Mouse (Mus musculus) gastrocnemius, adult 2 months (tissue): ENCODE results near the gene Ppie. TPM values are rescaled to one million over a fixed set of nuclear protein-coding genes. Genes with fewer than 3 reads are reported as not detected.
"Not testable (repeated sequence)": the region's sequence is repeated elsewhere in the genome, so short reads cannot be mapped to it uniquely, and the experiment has no call there.

Source experiments
- DNase-seq: peaks from one replicate; pipeline ENCODE4 v3.0.0; 2022
- H3K27ac ChIP-seq: fragments of 200-600 bp; 2 replicates; pipeline ENCODE4 v1.8.1; 2022; ENCODE audit warnings: mild to moderate bottlenecking
- H3K4me3 ChIP-seq: fragments of 200-600 bp; 2 replicates; pipeline ENCODE4 v1.8.1; 2022; ENCODE audit warnings: mild to moderate bottlenecking, moderate library complexity
- CTCF ChIP-seq: fragments of 200-600 bp; IDR thresholded peaks from 2 replicates; pipeline ENCODE4 v1.8.1; 2022; ENCODE audit warnings: antibody characterized with exemption, mild to moderate bottlenecking, moderate library complexity
- intact Hi-C: fragments of 180-260 bp; cut with DNase I; formaldehyde crosslinking; loops from one replicate; pipeline ENCODE4 v1.15.1; 2025
- long read RNA-seq, 2 experiments: library from polyadenylated mRNA; stranded (forward); transcript quantifications; one replicate each; pipeline ENCODE4 v2.0.0; 2021
- total RNA-seq, 2 experiments: library from RNA; stranded (reverse); gene quantifications; 2 replicates each; pipeline ENCODE4 v1.2.3; 2021

Gene Ppie
- total RNA-seq, result 10 to 100 TPM; 21.3 to 21.4 TPM
- long read RNA-seq, experiment 1, transcript Ppie-201 (10 exons, 1,188 nt), result major isoform, 26 of 31 reads
- long read RNA-seq, experiment 1, partial matches to known transcripts, result 2 of 31 reads
- long read RNA-seq, experiment 1, other reads (novel, unspliced or antisense), result 3 of 31 reads
- long read RNA-seq, experiment 2, transcript Ppie-201 (10 exons, 1,188 nt), result major isoform, 19 of 26 reads
- long read RNA-seq, experiment 2, partial matches to known transcripts, result 3 of 26 reads
- long read RNA-seq, experiment 2, other reads (novel, unspliced or antisense), result 4 of 26 reads

DNA sequence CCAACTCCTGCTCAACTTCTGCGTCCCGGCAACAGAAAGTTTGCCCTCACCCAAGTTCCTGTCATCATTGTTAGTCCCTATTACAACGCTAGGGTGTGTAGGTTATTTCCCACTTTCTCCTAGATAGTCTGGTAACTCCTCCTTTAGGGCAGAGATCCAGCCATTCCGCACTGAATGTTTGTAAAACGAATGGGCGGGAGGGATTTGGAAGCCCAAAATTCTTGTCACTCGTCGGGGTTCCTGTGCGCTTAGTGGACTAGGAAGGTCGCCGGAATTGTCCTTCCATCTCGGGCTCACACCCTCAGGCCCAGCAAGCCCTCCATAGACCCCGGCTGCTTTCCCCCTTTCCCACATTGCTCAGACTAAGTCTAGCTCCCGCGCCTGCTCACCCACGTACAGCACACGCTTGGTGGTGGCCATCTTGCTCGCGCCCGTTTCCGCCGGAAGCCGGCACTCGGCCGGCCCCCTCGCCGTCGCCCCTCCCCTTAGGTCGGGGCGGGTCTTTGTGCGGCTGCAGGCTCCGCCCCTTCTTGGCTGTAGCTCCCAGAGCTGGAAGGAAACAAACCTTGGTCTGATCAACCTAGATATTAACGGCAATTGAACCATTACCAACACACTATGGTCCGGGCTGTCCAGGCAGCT is at the start of gene Ppie:
Ppie (minus strand) TSS at position 439 of the 642 bp plus-strand sequence.
- Histone ChIP-seq H3K27ac (peak within 1 kb of the TSS; percentile 90), H3K4me3 (peak within 1 kb of the TSS; percentile 84)
- intact Hi-C loops, result no loop called here
- DNase-seq, result peak; percentile 89
- TF ChIP-seq CTCF, result no peak; the same call in 1 of the 2 replicates

DNA sequence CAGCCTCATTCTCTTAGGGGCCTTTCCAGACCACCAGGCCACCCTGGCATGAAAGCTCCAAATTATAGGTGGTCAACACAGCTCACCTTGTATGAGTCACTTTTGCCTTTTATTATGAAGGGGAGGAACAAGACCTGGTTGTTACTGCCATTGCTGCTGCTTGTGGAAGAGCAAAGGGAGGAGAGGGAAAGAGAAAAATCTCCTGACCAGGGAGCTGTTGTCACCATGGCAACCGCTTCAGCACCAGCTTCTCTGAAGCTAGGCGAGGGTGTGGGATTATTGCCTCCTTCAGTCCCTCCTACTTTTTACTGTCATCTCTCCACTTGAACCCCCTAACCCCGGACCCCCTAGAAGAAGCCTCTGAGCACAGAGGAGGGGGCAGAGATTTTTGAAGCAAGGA is 45.1 kb upstream of the Ppie start:
- no peak overlapping the region for H3K27ac ChIP-seq
- TF ChIP-seq CTCF, result no peak
- intact Hi-C loops, result no loop called here

DNA sequence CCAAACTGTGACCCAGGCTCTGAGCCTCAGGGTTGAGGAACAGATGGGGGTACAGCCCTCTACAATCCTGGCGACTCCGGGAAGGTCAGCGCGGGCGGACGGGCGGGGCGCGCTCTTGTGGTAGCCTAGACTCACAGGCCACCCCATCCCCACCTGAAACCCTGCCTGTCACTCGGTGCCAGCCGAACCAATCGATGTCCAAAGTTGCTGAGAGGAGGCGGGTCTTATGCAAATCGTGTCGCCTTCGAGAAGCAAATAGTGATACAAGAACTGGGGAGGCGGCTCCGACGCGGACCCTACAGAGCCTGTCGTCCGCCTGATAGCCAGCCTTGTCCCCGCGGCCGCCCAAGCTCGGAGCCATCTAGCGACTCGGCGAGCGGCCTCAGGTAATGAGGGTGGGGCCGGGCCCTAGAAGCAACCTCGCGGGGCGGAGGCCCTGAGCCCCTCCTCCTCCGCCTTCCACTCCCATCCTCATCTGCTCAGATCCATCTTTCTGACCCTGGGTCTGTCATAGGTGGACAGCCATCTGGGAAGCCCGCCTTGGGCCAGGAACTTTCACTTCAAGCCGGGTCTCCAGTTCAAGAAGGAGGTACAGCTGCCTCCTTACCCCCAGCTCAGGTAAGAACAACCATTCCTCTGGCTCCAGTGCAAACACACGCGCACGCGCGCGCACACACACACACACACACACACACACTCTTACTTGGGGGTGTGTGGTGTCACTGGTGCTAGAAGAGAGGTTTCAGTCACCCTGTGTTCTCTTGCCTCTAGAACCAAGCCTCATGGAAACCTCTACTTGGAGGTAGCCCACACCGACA is 43.7 kb upstream of the Ppie start:
- Histone ChIP-seq H3K27ac (no peak overlapping the region), H3K4me3 (peak overlapping the region; percentile 70)
- intact Hi-C loops, result no loop called here
- no peak for TF ChIP-seq CTCF
- DNase-seq, result peak; percentile 72

More for the DNA sequence above, 45.1 kb upstream of the Ppie start:
- DNase-seq, result no peak
- H3K4me3 ChIP-seq, result no peak overlapping the region

DNA sequence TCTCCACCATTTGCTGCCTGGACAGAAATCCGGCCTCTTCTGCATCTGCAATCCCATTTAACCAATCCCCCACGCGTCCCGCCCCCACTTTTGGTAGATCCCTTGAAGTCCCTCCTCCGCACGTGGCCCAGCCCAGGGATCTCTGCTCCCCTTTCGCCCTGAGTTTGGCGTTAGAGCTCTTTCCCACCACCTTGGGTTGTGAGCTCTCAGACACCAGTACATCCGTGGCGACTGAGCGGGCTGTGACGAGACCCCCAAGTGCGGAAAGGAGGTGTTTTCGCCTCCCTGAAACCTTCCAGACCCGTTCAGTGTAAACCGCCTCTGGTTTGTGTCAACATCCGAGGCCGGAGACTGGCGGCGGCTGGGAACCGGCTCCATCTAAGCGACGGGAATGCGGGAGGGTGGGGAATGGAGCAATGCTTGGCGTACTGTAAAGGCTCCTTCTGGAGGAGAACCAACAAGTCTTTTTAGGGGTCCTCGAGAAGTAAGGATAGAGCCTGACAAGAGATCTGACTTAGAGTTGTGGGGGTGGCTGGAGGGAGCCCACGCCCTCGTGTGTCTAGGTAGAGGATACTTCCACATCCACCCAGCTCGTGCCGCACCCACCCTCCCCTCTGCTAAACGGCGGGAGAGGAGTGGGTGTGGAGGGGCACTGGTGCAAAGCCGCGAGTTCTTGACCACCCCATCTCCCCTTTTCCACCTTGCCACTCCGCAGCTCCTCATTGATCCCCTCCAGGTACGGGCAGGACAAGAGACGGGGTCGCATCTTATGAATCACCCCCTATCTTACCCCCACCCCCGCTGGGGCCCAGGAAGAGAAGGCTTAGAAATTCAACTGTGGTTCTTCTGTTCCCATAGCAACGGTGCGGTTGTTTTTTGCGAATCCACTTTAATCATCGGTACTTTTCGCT is 42.8 kb upstream of the Ppie start, which contains the start of gene Hpcal4:
Hpcal4 (plus strand) TSS at position 900 of the 911 bp plus-strand sequence.
- no peak for TF ChIP-seq CTCF
- Histone ChIP-seq H3K4me3 (peak within 1 kb of the TSS; percentile 70), H3K27ac (no peak within 1 kb of the TSS)
- DNase-seq, result peak; percentile 37
- intact Hi-C loops, result no loop called here

DNA sequence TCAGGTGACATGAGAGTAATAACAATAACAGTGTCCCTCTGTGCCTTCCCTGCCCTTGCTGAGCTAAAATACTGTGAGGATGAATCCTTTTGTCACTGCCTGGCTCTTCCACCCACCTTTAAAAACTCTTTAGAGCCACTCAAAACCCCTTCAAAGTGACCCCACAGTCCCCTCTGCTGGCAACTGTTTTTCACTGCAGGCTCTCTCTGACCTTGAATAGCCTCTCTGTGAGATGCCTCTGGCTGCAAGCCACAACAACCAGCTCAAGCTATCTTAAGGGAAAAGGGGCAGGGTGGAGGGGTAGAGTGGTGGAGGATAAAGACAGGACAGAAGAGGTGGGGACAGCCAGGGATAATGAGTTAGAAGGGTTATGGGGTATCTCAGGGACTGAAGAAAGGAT is 32.1 kb upstream of the Ppie start:
- Histone ChIP-seq H3K4me3 (no peak overlapping the region), H3K27ac (no peak overlapping the region)
- no peak for TF ChIP-seq CTCF
- DNase-seq, result no peak
- intact Hi-C loops, result no loop called here

DNA sequence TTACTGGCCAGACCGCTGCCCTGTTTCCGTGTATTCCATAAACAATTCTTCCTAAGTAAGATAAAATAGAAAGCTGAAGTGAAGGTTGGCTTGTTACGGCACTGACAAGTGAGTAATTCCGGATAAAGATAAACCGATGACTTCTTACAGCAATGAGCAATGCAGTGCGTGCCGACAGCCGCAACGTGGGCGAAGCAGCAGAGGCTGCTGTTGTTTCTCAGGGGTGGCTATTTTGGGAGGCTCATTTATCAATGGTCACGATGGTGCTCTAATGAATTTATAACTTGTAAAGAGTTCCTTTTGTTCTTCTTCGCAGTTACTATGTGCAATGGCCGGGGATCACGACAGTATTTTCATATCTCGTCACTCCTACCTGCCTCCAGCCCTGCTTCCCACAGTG is 24.4 kb upstream of the Ppie start:
- DNase-seq, result no peak
- Histone ChIP-seq H3K27ac (no peak overlapping the region), H3K4me3 (no peak overlapping the region)
- no peak for TF ChIP-seq CTCF
- intact Hi-C loops, result no loop called here

DNA sequence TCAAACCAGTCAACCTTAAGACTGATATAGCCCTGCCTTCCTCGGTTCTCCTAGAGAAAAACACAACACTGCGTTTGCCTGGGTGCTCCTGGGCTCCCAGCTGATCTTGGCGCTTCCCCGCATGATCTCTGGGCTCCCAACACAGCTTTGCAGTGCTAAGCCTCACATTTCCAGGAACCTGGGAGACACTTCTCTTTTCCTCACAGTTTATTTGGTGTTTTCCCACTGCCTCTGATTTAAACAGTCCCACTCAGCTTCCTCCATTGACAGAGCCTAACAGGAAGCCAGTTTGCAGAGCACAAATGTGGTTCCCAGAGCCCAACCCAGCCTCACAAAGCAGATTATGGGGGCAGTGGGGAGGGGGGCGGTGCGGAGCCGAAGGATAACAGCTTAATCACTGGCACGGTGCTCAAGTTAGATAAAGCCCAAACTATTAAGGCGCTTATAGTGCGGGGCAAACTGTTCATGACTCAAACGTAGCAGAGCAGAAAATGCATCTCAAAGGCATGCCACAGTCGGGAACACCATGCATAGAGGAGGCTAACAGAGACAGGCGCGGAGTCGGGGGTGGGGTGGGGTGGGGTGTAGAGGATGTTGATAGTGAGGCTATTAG is 22.7 kb upstream of the Ppie start:
- H3K27ac ChIP-seq, result no peak overlapping the region
- no peak overlapping the region for H3K4me3 ChIP-seq
- DNase-seq, result no peak
- no peak for TF ChIP-seq CTCF
- intact Hi-C loops, result no loop called here

DNA sequence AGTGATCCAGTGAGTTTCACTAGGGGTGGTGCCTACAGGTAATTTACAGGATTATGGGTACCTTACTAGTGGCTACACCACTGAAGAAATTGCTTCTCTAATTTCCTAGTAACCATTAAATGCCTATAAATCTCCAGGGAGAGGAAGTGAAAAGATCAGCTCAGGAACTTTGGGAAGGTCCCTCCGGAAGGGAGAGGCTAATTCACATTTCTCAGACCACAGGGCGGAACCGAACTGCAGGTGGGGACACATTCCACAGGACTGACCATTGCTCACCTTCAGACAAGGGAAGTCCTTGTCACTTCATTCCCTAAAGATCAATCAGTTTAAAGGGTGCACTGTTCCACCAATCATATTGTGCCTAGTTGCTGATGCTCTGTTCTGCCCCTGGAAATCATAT is 21.5 kb upstream of the Ppie start:
- DNase-seq, intact Hi-C loops, H3K27ac ChIP-seq, H3K4me3 ChIP-seq: not testable (repeated sequence)

DNA sequence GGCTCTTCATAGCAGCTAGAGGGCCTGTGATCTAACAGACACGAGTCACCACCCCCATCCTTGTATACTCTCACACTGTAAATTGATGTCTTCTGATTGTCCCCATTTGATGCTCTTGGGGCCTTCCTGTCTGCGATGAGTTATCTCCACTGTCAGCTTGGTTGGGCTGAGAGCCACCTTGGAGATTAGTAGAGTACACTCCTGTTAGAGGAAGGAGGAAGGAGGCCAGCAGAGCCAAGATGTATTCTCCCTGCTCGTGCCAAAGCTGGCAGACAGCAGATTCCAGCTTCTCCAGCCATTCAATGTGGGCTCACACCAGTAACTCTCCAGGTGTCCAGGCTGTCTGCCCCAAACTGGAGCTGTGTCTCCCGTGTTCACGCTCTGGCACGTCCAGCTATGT is 20.8 kb upstream of the Ppie start:
- H3K4me3 ChIP-seq, result no peak overlapping the region
- H3K27ac ChIP-seq, result no peak overlapping the region
- intact Hi-C loops, result no loop called here
- no peak for DNase-seq
- no peak for TF ChIP-seq CTCF

DNA sequence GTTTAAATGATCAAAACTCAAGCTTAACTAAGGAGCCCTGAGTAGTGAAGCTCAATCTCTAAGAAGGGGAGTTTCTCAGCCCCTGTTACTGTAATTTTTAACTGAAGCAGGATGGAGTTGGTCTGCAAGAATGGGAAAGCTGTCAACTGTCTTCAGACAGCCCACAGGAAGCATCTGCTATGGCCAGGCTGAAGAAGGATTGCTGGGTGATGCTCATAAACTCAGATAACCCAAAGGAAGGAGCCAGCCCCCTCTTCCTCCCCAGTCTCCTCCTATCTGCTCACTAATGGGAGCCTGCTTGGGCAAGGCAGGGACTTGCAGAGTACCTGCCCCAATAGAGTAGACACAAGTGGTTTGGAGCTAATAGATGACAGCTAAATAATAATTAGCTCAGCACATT is 16.1 kb upstream of the Ppie start:
- intact Hi-C loops, result loop anchor here (1.0 to 10.0 kb wide), 2 partner anchors 44 to 99 kb away; no protein-coding TSS in a partner anchor
- no peak overlapping the region for H3K27ac ChIP-seq
- no peak for TF ChIP-seq CTCF
- no peak overlapping the region for H3K4me3 ChIP-seq
- DNase-seq, result no peak

DNA sequence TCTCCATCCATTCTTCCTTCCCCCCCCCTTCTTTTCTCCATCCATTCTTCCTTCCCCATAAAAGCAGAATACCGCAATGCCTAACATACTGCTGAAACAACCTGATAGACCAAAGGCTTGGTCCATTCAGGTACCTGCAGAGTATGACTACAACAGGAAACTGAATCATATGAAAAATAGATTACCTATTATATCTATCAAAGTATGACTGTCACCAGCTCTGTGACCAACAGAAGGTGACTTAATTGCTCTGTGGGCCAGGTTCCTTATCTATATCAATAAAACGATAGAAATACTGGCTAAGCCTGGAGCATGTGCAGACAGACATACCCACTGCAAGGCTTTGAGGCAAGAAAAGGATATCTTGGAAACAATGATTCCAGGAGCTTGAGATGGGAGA is 15.7 kb upstream of the Ppie start:
- TF ChIP-seq CTCF, result no peak
- no peak for DNase-seq
- intact Hi-C loops, result loop anchor here (10.0 kb wide), 1 partner anchor 99 kb away; no protein-coding TSS in a partner anchor
- no peak overlapping the region for H3K27ac ChIP-seq
- no peak overlapping the region for H3K4me3 ChIP-seq
